Mouse (Mus musculus) left cerebral cortex, postnatal 10 days (tissue): ENCODE data around the gene Gm11634. TPM values are rescaled to one million over a fixed set of nuclear protein-coding genes. Genes with fewer than 3 reads are reported as not detected.

ENCODE experiments used
- DNase-seq, 2 experiments: peaks; one replicate each; pipeline ENCODE4 v3.0.0; 2021 to 2022; ENCODE audit warnings: low spot score in 2 of 2, mixed read lengths in 1 of 2; ENCODE audit errors: extremely low spot score in 1 of 2
- intact Hi-C: fragments of 180-260 bp; cut with DNase I; formaldehyde crosslinking; loops from one replicate; pipeline ENCODE4 v1.15.1; 2025
- total RNA-seq, 2 experiments: library from RNA; stranded (reverse); gene quantifications; 2 replicates each; pipeline ENCODE4 v1.2.3; 2021

Gm11634 gene
- total RNA-seq, 2 experiments from 2014 or later = not detected

- peak in 1 of 2 experiments; percentile 68 for DNase-seq
- intact Hi-C loops = no loop called here
These were observed 16.7 kb downstream of the Gm11634 start, which contains the start of gene Tmem106a for GRCm38 (mm10) chr11:101582054-101583035. TSS of gene Tmem106a (plus strand) at chr11:101582242.

DNA sequence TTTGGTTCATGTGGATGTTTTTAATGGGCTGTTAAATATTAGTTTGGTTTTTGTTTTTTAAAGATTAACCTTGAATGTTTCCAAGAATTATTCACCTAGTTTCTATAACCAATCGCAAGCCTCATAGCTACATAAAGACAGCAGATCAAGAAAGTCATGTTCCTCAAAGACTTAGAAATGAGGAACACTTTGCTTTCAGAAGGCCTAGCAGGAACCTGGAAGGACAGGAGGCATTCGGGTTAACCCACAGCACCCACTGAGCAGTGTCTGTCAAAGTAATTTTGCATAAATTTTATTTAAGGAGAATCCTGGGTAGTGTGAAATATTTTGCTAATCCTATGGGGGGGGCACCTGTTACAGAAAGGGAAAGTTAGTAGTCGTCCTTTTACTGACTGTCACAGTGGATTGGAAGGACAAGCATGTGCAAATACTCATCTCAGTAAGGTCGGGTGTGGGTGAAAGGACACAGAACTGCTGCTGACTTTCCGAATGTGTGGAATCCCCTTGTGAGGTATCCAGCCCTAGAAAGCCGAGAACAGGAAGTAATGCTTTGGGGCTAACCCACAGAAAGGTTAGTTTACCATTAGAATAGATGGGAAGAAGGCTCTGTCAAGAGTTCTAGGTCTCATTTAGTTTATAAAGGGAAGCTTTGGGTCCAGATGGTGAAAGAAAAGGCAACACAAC is 17.8 kb downstream of the Gm11634 start:
- intact Hi-C loops = no loop called here

GRCm38 (mm10) chr11:101576116-101576515 is 22.9 kb downstream of the Gm11634 start:
- intact Hi-C loops = no loop called here
- DNase-seq = no peak

More for the DNA sequence above, 17.8 kb downstream of the Gm11634 start:
- no peak for DNase-seq

GRCm38 (mm10) chr11:101568421-101568820 is 30.6 kb downstream of the Gm11634 start:
- DNase-seq = no peak
- intact Hi-C loops = no loop called here

- DNase-seq = peak; percentile 18 to 50
- intact Hi-C loops = no loop called here
These were observed 36.7 kb downstream of the Gm11634 start for GRCm38 (mm10) chr11:101562391-101562790.

GRCm38 (mm10) chr11:101556954-101557353 is 42.1 kb downstream of the Gm11634 start:
- DNase-seq = no peak
- intact Hi-C loops = no loop called here

DNA sequence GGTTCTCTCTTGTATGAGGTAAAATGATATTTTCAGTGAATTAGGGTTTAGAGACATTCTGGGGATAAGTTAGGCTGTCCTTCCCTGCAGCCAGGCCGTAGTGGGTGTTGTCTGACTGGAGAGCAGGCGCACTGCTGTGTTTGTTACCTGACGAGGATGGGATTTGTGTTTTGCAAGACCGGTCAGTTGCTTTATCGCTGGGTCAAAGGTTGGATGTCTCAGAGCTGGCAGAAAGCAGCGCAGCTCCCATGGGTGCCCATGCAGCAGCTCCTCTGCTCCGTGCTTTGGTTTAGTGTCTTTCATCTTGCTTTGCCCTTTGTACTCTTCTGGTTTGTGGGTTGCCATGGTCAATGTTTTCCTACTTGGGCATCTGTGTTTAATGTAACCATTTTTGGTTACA is 42.5 kb downstream of the Gm11634 start:
- intact Hi-C loops = no loop called here
- DNase-seq = no peak

DNA sequence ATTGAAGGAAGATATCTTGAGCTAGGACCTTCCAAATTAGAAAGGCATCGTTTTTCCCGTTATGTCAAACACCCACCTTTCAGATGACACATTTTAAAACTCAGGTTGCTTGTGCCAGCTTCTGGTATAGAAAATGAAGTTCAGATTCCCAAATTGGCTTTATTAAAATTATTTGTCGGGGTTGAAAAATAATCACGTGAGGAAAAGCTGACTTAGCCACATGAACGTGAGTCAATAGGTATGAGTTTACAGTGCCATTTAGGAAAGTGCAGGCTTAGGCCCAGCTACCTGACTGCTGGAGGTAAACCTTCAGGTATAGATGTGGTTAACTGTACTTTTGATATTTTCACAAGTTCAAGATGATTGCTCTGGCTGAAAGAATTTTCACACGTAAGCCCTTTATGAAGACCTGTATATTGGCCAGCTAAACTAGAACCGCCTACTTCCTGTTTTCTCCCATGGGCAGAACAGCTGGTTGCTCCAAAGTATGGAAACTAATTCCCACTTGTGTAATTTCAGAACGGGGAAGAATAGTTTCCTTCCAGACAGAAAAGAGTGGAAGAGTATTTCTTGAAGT is 45.6 kb downstream of the Gm11634 start:
- intact Hi-C loops = loop anchor here (5.0 kb wide), 1 partner anchor 86 kb away; the partner anchor contains the start of gene Vat1
- DNase-seq = no peak

GRCm38 (mm10) chr11:101552476-101553300 is 46.4 kb downstream of the Gm11634 start:
- intact Hi-C loops = loop anchor here (5.0 kb wide), 1 partner anchor 85 kb away; the partner anchor contains the start of gene Vat1
- peak; percentile 98 to 99 for DNase-seq

GRCm38 (mm10) chr11:101551751-101552475 is 47.1 kb downstream of the Gm11634 start, which contains the start of the genes Brca1 and Nbr1:
TSS of gene Brca1 (minus strand) at chr11:101551955.
TSS of gene Nbr1 (plus strand) at chr11:101552149.
- intact Hi-C loops = loop anchor here (5.0 kb wide), 1 partner anchor 85 kb away; the partner anchor contains the start of gene Vat1
- DNase-seq = peak; percentile 88 to 93

DNA sequence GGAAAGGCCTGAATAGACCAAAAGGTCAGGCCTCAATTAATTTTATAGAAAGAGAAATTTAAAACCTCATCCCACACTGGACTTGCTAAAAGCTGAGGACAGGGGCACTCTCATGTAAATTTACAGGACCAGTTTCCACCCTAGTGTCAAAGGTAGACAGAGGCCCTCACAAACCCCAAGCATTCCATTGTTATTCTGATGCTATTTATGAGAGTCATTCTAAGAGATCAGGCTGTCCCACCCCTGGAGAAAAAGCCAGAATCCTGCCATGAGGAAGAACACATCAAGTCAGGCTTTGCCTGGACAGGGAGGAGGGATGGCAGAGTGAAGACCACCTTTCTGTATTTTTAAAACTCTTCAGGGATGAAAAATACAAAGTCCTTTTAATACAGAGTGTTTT is 50.5 kb downstream of the Gm11634 start:
- no peak for DNase-seq
- intact Hi-C loops = no loop called here

DNA sequence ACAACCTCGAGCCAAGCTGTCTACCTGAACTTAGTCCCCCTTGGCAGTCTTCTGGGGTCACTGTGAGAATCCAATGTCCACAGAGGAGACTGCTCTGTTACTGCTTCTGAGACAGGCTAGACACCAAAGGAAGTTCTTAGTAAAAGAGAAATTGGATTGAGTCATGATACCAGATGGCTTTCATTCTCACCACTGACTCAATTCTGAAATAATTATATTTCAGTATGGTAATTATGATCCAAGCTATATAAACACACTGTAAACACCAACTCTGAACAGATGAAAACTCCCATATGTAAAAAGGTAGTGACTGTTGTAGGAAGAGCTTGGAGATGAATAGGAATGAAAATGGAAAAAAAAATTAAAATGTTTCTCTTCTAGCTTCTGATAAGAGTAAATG is 54.9 kb downstream of the Gm11634 start:
- DNase-seq = no peak

More for the DNA sequence above, 54.9 kb downstream of the Gm11634 start:
- intact Hi-C loops = no loop called here

Other genes with a start within 250 kb of the Gm11634 start
- not detected for gene G6pc, start 231.7 kb downstream of the Gm11634 start, total RNA-seq
- gene Aarsd1, start 181.6 kb downstream of the Gm11634 start, total RNA-seq = 10 to 100 TPM; 45.1 to 45.2 TPM
- 1 to 10 TPM; 6.4 to 6.9 TPM for gene Gm27029, start 174.5 kb downstream of the Gm11634 start, total RNA-seq
- gene Rundc1, start 174.2 kb downstream of the Gm11634 start, total RNA-seq = 10 to 100 TPM; 24.4 to 26.0 TPM
- 1 to 10 TPM; 3.4 TPM for gene Ptges3l, start 173.9 kb downstream of the Gm11634 start, total RNA-seq
- 10 to 100 TPM; 49.9 to 58.1 TPM for gene Rpl27, start 157.0 kb downstream of the Gm11634 start, total RNA-seq
- gene Ifi35, start 150.8 kb downstream of the Gm11634 start, total RNA-seq = 1 to 10 TPM; 1.8 to 2.8 TPM
- gene Rnd2, start 134.3 kb downstream of the Gm11634 start, total RNA-seq = 100 to 1,000 TPM; 111 to 115 TPM
- gene Vat1, start 133.0 kb downstream of the Gm11634 start, total RNA-seq = 10 to 100 TPM; 50.3 to 54.3 TPM
- gene Brca1, start 47.3 kb downstream of the Gm11634 start, total RNA-seq = 1 to 10 TPM; 1.1 to 1.2 TPM
- gene Nbr1, start 47.1 kb downstream of the Gm11634 start, total RNA-seq = 100 to 1,000 TPM in 1 of 2 experiments, 10 to 100 TPM in 1; 98.9 to 100 TPM
- gene Tmem106a, start 17.0 kb downstream of the Gm11634 start, total RNA-seq = 1 to 10 TPM; 1.1 to 1.7 TPM
- 1 to 10 TPM; 4.0 to 4.7 TPM for gene Rdm1, start 27.9 kb upstream of the Gm11634 start, total RNA-seq
- gene Arl4d, start 66.3 kb upstream of the Gm11634 start, total RNA-seq = 10 to 100 TPM; 25.3 to 26.0 TPM
- 10 to 100 TPM; 32.8 to 34.5 TPM for gene Dhx8, start 133.7 kb upstream of the Gm11634 start, total RNA-seq
- gene Etv4, start 186.1 kb upstream of the Gm11634 start, total RNA-seq = 10 to 100 TPM; 20.3 to 20.9 TPM